Mouse (Mus musculus): ENCODE results near the gene Vmn1r30. TPM values are rescaled to one million over a fixed set of nuclear protein-coding genes. Genes with fewer than 3 reads are reported as not detected.

Gene Vmn1r30
- not detected in 2 replicates for polyA plus RNA-seq (2014; fragmentation: Nextera tagmentation; extraction: Ambion mirVana)

DNA sequence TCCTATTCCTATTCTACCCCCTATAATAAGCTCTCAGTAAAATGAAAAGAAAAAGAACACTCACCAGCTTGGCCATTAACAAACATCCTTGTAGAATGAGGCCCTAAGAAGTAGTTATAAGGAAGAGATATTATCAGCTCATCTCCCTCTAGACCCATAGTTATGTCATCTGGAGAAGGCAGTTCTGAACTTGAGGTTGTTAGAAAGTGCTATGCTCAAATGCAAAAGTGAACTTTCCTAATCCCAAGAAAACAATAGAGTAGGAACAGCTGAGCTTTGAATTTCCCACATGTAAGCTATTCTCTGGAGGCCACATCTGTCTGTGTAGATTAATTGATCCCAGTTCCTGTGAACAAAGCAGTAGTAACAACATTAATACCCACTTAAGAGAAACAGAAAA is at the start of gene Vmn1r30:
Gene Vmn1r30, minus strand, starts transcription at position 101 of the 400 bp plus-strand sequence.
- Histone ChIP-seq H3K27ac (ENCODE audit: low read depth, low read length) (no peak within 1 kb of the TSS), H3K9me3 (ENCODE audit: control insufficient read depth, low read length) (no peaks in the 10 kb centered on the region), H3K4me3 (ENCODE audit: low read length) (no peak within 1 kb of the TSS), H3K4me1 (ENCODE audit: control insufficient read depth, insufficient read depth, low read length) (no peaks in the 10 kb centered on the region), H3K4me2 (replicated peaks; ENCODE audit: low read depth, low read length) (no peak within 1 kb of the TSS), H3K9ac (ENCODE audit: low read depth, low read length) (no peak within 1 kb of the TSS), H3K27me3 (ENCODE audit: control insufficient read depth, insufficient read depth, low read length) (no peaks in the 10 kb centered on the region), H3K36me3 (ENCODE audit: control insufficient read depth, insufficient read depth, low read length) (no peaks in the 10 kb centered on the region)
- ATAC-seq (ENCODE audit: low FRiP score, low TSS enrichment): no peak

DNA sequence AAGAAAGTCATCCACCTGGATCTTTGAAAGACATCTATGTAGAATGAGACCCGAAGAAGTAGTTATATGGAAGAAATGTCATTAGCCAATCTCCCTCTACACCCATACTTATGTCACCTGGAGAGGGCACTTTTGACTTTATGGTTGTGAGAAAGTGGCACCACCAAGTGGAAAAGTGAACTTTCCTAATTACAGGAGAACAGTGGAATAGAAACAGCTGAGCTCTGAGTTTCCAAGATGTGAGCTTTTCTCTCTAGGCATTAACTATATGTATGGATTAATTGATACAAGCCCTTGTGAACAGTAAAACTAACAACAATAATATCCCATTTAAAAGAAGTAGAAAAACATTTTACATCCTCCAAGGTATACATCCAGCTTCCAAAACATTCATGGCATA is 32.0 kb upstream of the Vmn1r30 start, which contains the start of gene Vmn1r31:
Gene Vmn1r31, minus strand, starts transcription at position 101 of the 400 bp plus-strand sequence.
- no peaks in the 10 kb centered on the region for H3K36me3 ChIP-seq (ENCODE audit: control insufficient read depth, insufficient read depth, low read length)
- 86% methylated on average over 1 of the region's 1 CpGs for WGBS

More for the DNA sequence above, 32.0 kb upstream of the Vmn1r30 start, which contains the start of gene Vmn1r31:
- Histone ChIP-seq H3K4me3 (ENCODE audit: low read length) (no peak within 1 kb of the TSS), H3K9me3 (ENCODE audit: control insufficient read depth, low read length) (no peaks in the 10 kb centered on the region), H3K4me1 (ENCODE audit: control insufficient read depth, insufficient read depth, low read length) (no peaks in the 10 kb centered on the region), H3K9ac (ENCODE audit: low read depth, low read length) (no peak within 1 kb of the TSS), H3K27me3 (ENCODE audit: control insufficient read depth, insufficient read depth, low read length) (no peaks in the 10 kb centered on the region), H3K27ac (ENCODE audit: low read depth, low read length) (no peak within 1 kb of the TSS), H3K4me2 (replicated peaks; ENCODE audit: low read depth, low read length) (no peak within 1 kb of the TSS)
- no peak for ATAC-seq (ENCODE audit: low FRiP score, low TSS enrichment)

Other genes starting within 250 kb of the Vmn1r30 start
- gene Vmn1r27, start 224.6 kb downstream of the Vmn1r30 start, polyA plus RNA-seq (2014; fragmentation: Nextera tagmentation; extraction: Ambion mirVana): not detected in 2 replicates
- gene Vmn1r28, start 181.3 kb downstream of the Vmn1r30 start, polyA plus RNA-seq (2014; fragmentation: Nextera tagmentation; extraction: Ambion mirVana): not detected in 2 replicates
- gene Vmn1r29, start 141.8 kb downstream of the Vmn1r30 start, polyA plus RNA-seq (2014; fragmentation: Nextera tagmentation; extraction: Ambion mirVana): not detected in 2 replicates
- gene Vmn1r31, start 31.9 kb upstream of the Vmn1r30 start, polyA plus RNA-seq (2014; fragmentation: Nextera tagmentation; extraction: Ambion mirVana): not detected in 2 replicates
- gene Abcg2, start 141.1 kb upstream of the Vmn1r30 start, polyA plus RNA-seq (2014; fragmentation: Nextera tagmentation; extraction: Ambion mirVana): 66.8 and 76.6 TPM in 2 replicates